8 mouse cellular contexts compared by ENCODE assay signal in the genomic region with DNA sequence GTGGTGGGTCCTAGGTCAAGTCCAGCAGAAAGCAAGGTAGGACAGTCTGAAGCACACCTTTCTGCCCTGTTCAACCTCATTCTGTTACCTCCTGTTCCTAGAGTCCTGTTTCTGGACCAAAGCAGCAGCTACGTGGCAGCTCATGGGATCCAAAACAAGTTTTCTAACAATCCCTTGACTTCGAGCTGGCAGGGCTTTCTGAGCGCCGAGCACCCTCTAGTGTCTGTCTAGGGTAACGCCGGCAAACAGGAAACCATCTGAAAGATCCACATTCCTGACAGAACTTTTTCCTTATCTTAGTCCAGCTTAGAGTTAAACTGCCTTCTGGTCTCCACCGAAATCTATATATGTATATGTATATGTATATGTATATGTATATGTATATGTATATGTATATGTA. TPM values are rescaled to one million over a fixed set of nuclear protein-coding genes. Genes with fewer than 3 reads are reported as not detected.
DNase-seq lines count a peak whose midpoint lies in the region; ATAC-seq lines count a peak whose summit lies in the region.

No protein-coding gene starts in this region.

- no peaks in the 10 kb centered on the region for H3K4me1 ChIP-seq in forebrain, embryonic 10.5 days
- no peaks in the 10 kb centered on the region for H3K4me1 ChIP-seq in forebrain, embryonic 15.5 days
- H3K4me1 ChIP-seq in liver, embryonic 11.5 days (replicated peaks; ENCODE audit: control insufficient read depth, insufficient read depth, low read length): no peaks in the 10 kb centered on the region

- H3K27me3 ChIP-seq in forebrain, embryonic 10.5 days (ENCODE audit: poor library complexity, severe bottlenecking): peaks cover 65% of the 10 kb centered on the region
- peaks cover 41% of the 10 kb centered on the region for H3K27me3 ChIP-seq in forebrain, embryonic 15.5 days
- H3K27me3 ChIP-seq in liver, embryonic 11.5 days (replicated peaks; ENCODE audit: control insufficient read depth, insufficient read depth, low read length): peaks cover 32% of the 10 kb centered on the region

- no peak overlapping the region for H3K9ac ChIP-seq in forebrain, embryonic 15.5 days (replicated peaks)
- no peak overlapping the region for H3K9ac ChIP-seq in liver, embryonic 11.5 days (ENCODE audit: low read depth, low read length)

- WGBS in forebrain, embryonic 10.5 days: 3% methylated on average over 7 of the region's 7 CpGs
- WGBS in forebrain, embryonic 15.5 days: 2% methylated on average over 7 of the region's 7 CpGs
- WGBS in liver, embryonic 11.5 days: 2% methylated on average over 7 of the region's 7 CpGs

- H3K4me2 ChIP-seq in forebrain, embryonic 15.5 days (replicated peaks): no peak overlapping the region
- H3K4me2 ChIP-seq in liver, embryonic 11.5 days: no peak overlapping the region

- intact Hi-C loops in left cerebral cortex, postnatal 4 days (cut with DNase I): no loop called here

- no peaks in the 10 kb centered on the region for H3K36me3 ChIP-seq in forebrain, embryonic 10.5 days (replicated peaks)
- no peaks in the 10 kb centered on the region for H3K36me3 ChIP-seq in forebrain, embryonic 15.5 days
- no peaks in the 10 kb centered on the region for H3K36me3 ChIP-seq in liver, embryonic 11.5 days (ENCODE audit: control insufficient read depth, insufficient read depth, low read length)

- H3K4me3 ChIP-seq in forebrain, embryonic 10.5 days: no peak overlapping the region
- H3K4me3 ChIP-seq in forebrain, embryonic 15.5 days: no peak overlapping the region
- H3K4me3 ChIP-seq in liver, embryonic 11.5 days (ENCODE audit: low read depth, low read length): no peak overlapping the region

- no peak overlapping the region for H3K27ac ChIP-seq in forebrain, embryonic 10.5 days
- H3K27ac ChIP-seq in forebrain, embryonic 15.5 days (replicated peaks): no peak overlapping the region
- H3K27ac ChIP-seq in liver, embryonic 11.5 days (ENCODE audit: low read depth, low read length): no peak overlapping the region

- peak; percentile 48 for DNase-seq in forebrain, embryonic 10.5 days (ENCODE audit: extremely low spot score, low spot score)
- DNase-seq in liver: peak; percentile 36
- DNase-seq in liver, embryonic 11.5 days (ENCODE audit: low spot score): no peak
- DNase-seq in R1 (ENCODE audit: low read depth, low spot score): peak; percentile 67
- peak; percentile 61 for DNase-seq in embryo, embryonic 9.5 days (ENCODE audit: extremely low spot score)
- DNase-seq in left cerebral cortex, postnatal 4 days: peak; percentile 47
- peak; percentile 43 for DNase-seq in right cerebral cortex, postnatal 14 days

- no peaks in the 10 kb centered on the region for H3K9me3 ChIP-seq in forebrain, embryonic 10.5 days
- no peaks in the 10 kb centered on the region for H3K9me3 ChIP-seq in forebrain, embryonic 15.5 days
- H3K9me3 ChIP-seq in liver, embryonic 11.5 days (ENCODE audit: control insufficient read depth, low read length): no peaks in the 10 kb centered on the region

- ATAC-seq in forebrain, embryonic 15.5 days (replicated peaks): no peak
- no peak for ATAC-seq in liver, embryonic 11.5 days (replicated peaks; ENCODE audit: low FRiP score)

RNA-seq across cellular contexts. Expression of a gene that starts 31.0 kb away (rescaled TPM):
- not detected in 2 replicates for polyA plus RNA-seq in forebrain, embryonic 10.5 days (2016; fragmentation: Nextera tagmentation; extraction: Ambion mirVana)
- not detected in 2 replicates for polyA plus RNA-seq in forebrain, embryonic 15.5 days (2015; fragmentation: Nextera tagmentation; extraction: Ambion mirVana)
- 0.26 and 0.49 TPM in 2 replicates for polyA plus RNA-seq in liver, embryonic 11.5 days (2014; fragmentation: Nextera tagmentation; extraction: Ambion mirVana)
- total RNA-seq in left cerebral cortex, postnatal 4 days (2021): not detected

RNA-seq across cellular contexts. Expression of a gene that starts 41.5 kb away (rescaled TPM):
- not detected in 2 replicates for polyA plus RNA-seq in forebrain, embryonic 10.5 days (2016; fragmentation: Nextera tagmentation; extraction: Ambion mirVana)
- polyA plus RNA-seq in forebrain, embryonic 15.5 days (2015; fragmentation: Nextera tagmentation; extraction: Ambion mirVana): not detected in 2 replicates
- polyA plus RNA-seq in liver, embryonic 11.5 days (2014; fragmentation: Nextera tagmentation; extraction: Ambion mirVana): 0.43 and 0.62 TPM in 2 replicates
- not detected for total RNA-seq in left cerebral cortex, postnatal 4 days (2021)

RNA-seq across cellular contexts. Expression of a gene that starts 46.1 kb away (rescaled TPM):
- not detected in 2 replicates for polyA plus RNA-seq in forebrain, embryonic 10.5 days (2016; fragmentation: Nextera tagmentation; extraction: Ambion mirVana)
- not detected in 2 replicates for polyA plus RNA-seq in forebrain, embryonic 15.5 days (2015; fragmentation: Nextera tagmentation; extraction: Ambion mirVana)
- not detected in 2 replicates for polyA plus RNA-seq in liver, embryonic 11.5 days (2014; fragmentation: Nextera tagmentation; extraction: Ambion mirVana)
- total RNA-seq in left cerebral cortex, postnatal 4 days (2021): not detected

RNA-seq across cellular contexts. Expression of a gene that starts 46.2 kb away (rescaled TPM):
- polyA plus RNA-seq in forebrain, embryonic 10.5 days (2016; fragmentation: Nextera tagmentation; extraction: Ambion mirVana): not detected in 2 replicates
- not detected in 2 replicates for polyA plus RNA-seq in forebrain, embryonic 15.5 days (2015; fragmentation: Nextera tagmentation; extraction: Ambion mirVana)
- 1.6 and 2.0 TPM in 2 replicates for polyA plus RNA-seq in liver, embryonic 11.5 days (2014; fragmentation: Nextera tagmentation; extraction: Ambion mirVana)
- total RNA-seq in left cerebral cortex, postnatal 4 days (2021): not detected

RNA-seq across cellular contexts. Expression of a gene that starts 52.1 kb away (rescaled TPM):
- polyA plus RNA-seq in forebrain, embryonic 10.5 days (2016; fragmentation: Nextera tagmentation; extraction: Ambion mirVana): not detected in 2 replicates
- polyA plus RNA-seq in forebrain, embryonic 15.5 days (2015; fragmentation: Nextera tagmentation; extraction: Ambion mirVana): not detected in 2 replicates
- polyA plus RNA-seq in liver, embryonic 11.5 days (2014; fragmentation: Nextera tagmentation; extraction: Ambion mirVana): 1.9 and 2.4 TPM in 2 replicates
- not detected for total RNA-seq in left cerebral cortex, postnatal 4 days (2021)
